Mouse (Mus musculus): Measurements from ENCODE around the gene Fam207a. TPM values are rescaled to one million over a fixed set of nuclear protein-coding genes. Genes with fewer than 3 reads are reported as not detected.

The Fam207a gene
- polyA plus RNA-seq, 1 experiment, result 39.0 TPM

DNA sequence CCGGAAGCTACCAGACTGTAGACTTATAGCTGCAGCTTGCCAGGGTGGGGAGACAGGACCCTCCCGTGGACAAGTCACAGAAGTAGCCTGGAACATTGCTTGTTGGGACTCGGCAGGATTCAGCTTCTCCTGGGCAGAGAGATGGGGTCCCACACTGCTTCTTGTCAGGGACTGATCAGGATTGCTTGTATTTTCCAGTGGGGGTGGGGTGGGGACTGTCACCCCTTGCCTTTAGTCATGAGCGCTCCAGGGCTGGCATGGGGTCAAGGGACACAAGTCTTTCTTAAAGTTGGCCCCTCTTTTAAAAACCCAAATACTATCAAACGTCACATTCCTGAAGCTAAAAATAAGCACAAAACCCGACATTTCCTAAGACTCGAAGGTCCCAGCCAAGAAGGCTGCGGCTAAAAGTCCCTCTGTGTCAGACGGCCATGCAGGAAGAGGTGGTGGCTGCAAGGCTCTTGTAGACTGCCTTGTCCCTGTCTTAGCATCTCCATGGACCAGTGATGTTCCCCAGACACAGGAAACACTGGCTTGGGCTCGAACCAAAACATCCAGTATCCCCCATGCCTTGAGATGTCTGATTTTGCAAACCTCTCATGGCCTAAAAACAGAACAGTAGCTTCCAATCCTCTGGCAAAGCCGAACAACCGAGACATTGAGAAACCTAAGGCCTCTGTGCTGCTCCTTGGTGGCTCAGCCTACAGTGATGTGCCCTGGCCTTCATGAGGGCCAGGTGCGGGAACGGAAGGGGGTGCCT is 60.2 kb downstream of the Fam207a start:
- DNase-seq, result no peak
- WGBS, result 79% methylated on average over 14 of the region's 14 CpGs
- H3K4me3 ChIP-seq (replicated peaks; ENCODE audit: insufficient read depth, low read depth, low read length), result no peak overlapping the region
- peak overlapping the region; percentile 74 for H3K27ac ChIP-seq (ENCODE audit: insufficient read depth, low read length)
- H3K4me1 ChIP-seq (ENCODE audit: control insufficient read depth, insufficient read depth, low read length), result peaks cover 39% of the 10 kb centered on the region
- TF ChIP-seq POLR2A (IDR thresholded peaks at IDR 0.05; ENCODE audit: borderline replicate concordance, insufficient read depth, low read length) (no peak), CTCF (IDR thresholded peaks at IDR 0.05; ENCODE audit: borderline replicate concordance, insufficient read depth, low read depth, low read length) (no peak)
- no peaks in the 10 kb centered on the region for H3K27me3 ChIP-seq (ENCODE audit: control insufficient read depth, insufficient read depth, low read length)

DNA sequence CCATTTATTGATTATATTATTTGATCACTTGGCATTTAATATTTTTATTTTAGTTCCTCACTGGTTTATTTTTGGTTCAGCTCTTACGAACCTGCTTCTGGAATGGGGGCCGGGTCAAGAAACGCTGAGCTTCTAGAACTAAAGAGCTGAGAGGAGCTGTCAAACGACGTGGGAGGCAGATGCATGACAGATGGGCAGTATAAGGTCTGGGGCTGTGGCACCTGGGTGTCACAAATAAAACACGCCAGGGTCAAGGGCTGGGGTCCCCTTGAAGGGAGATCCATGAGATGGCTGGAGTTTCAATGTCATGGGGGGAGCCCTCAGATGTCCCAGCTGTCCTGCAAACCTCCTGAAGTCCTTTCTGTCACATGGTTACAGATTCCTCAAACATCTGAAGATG is 60.8 kb downstream of the Fam207a start:
- H3K27ac ChIP-seq (ENCODE audit: insufficient read depth, low read length), result no peak overlapping the region
- DNase-seq, result no peak
- TF ChIP-seq POLR2A (IDR thresholded peaks at IDR 0.05; ENCODE audit: borderline replicate concordance, insufficient read depth, low read length) (no peak), CTCF (IDR thresholded peaks at IDR 0.05; ENCODE audit: borderline replicate concordance, insufficient read depth, low read depth, low read length) (no peak)
- H3K4me1 ChIP-seq (ENCODE audit: control insufficient read depth, insufficient read depth, low read length), result peaks cover 39% of the 10 kb centered on the region
- H3K4me3 ChIP-seq (replicated peaks; ENCODE audit: insufficient read depth, low read depth, low read length), result no peak overlapping the region
- WGBS, result 77% methylated on average over 6 of the region's 6 CpGs
- H3K27me3 ChIP-seq (ENCODE audit: control insufficient read depth, insufficient read depth, low read length), result no peaks in the 10 kb centered on the region

DNA sequence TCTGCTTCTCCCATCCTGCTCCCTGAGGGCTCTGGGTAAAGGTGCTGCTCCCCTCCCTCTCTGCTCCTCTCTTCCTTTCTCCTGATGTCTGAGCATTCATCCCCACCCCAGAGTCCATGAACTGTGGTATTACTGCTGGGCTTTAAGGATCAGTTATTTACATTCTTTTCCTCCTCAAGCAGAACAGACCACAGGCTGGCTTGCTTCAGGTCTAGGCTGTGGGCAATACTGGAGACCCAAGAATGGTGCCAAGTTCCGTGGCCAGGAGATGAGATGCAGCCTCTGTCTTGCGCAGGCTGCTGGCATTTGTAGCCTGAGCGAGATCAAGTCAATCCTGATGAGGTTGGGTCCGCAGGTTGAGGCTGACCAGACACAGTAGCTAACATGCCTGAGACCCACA is 63.8 kb downstream of the Fam207a start:
- WGBS, result 91% methylated on average over 4 of the region's 4 CpGs
- DNase-seq, result no peak
- Histone ChIP-seq H3K4me1 (ENCODE audit: control insufficient read depth, insufficient read depth, low read length) (peaks cover 31% of the 10 kb centered on the region), H3K27ac (ENCODE audit: insufficient read depth, low read length) (no peak overlapping the region), H3K4me3 (replicated peaks; ENCODE audit: insufficient read depth, low read depth, low read length) (no peak overlapping the region), H3K27me3 (ENCODE audit: control insufficient read depth, insufficient read depth, low read length) (no peaks in the 10 kb centered on the region)
- TF ChIP-seq CTCF (IDR thresholded peaks at IDR 0.05; ENCODE audit: borderline replicate concordance, insufficient read depth, low read depth, low read length), result no peak
- no peak for TF ChIP-seq POLR2A (IDR thresholded peaks at IDR 0.05; ENCODE audit: borderline replicate concordance, insufficient read depth, low read length)

DNA sequence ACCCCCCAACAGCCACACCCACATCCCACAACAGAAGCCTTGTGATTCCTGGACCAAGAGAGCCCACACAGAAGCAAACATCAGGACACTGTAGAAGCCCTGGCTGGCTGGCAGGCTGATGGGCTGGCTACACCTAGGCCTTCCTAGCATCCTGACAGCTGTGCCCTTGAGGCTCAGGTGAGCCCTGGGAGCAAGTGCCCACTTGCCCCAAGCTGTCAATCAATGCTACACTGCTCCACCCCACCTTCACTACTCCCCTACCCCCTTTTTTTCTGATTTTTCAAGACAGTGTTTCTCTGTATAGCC is 65.5 kb downstream of the Fam207a start:
- peaks cover 16% of the 10 kb centered on the region for H3K4me1 ChIP-seq (ENCODE audit: control insufficient read depth, insufficient read depth, low read length)
- no peak for DNase-seq
- H3K27me3 ChIP-seq (ENCODE audit: control insufficient read depth, insufficient read depth, low read length), result no peaks in the 10 kb centered on the region
- TF ChIP-seq CTCF (IDR thresholded peaks at IDR 0.05; ENCODE audit: borderline replicate concordance, insufficient read depth, low read depth, low read length) (no peak), POLR2A (IDR thresholded peaks at IDR 0.05; ENCODE audit: borderline replicate concordance, insufficient read depth, low read length) (no peak)
- H3K4me3 ChIP-seq (replicated peaks; ENCODE audit: insufficient read depth, low read depth, low read length), result no peak overlapping the region
- H3K27ac ChIP-seq (ENCODE audit: insufficient read depth, low read length), result no peak overlapping the region

DNA sequence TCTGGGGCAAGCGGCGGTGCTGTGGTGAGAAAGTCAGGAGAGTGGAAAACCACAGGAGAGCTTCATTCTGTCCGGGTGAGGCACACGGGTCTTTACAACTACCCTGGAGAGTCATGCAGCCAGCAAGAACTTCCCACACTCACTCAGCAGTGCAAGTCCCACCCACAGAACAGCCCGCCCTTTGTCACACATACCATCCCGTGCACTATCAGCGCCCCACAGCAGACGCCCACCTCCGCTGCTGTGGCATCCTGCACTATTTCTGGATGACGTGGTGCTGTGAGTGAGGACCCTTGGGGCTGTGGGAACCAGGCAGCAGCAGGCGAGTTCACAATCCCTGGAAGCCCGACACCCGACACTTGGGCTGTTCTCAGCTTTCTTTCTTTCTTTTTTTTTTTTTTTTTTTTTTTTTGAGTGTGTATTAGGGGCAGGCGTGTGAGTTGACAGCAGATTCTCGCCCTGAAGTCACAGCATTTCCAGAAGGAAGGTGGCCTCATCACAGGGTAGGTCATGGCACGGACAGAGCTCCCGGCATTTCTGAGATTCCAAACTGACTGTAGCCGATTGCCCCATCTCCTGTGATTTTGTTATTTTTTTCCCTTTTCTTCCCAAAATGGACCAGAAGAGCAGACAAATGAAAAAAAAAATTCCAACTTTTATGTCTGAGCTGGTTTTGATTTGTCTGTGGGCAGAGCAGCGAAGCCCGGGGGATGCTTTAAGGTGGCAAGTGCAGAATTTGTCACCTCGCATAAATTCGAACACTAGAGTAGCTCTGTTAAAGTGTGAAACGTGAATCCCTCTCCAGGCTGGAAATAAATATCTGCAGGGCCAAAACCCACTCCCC is 66.0 kb downstream of the Fam207a start:
- DNase-seq, result no peak
- Histone ChIP-seq H3K4me3 (replicated peaks; ENCODE audit: insufficient read depth, low read depth, low read length) (no peak overlapping the region), H3K27ac (ENCODE audit: insufficient read depth, low read length) (no peak overlapping the region), H3K4me1 (ENCODE audit: control insufficient read depth, insufficient read depth, low read length) (peaks cover 12% of the 10 kb centered on the region), H3K27me3 (ENCODE audit: control insufficient read depth, insufficient read depth, low read length) (no peaks in the 10 kb centered on the region)
- no peak for TF ChIP-seq POLR2A (IDR thresholded peaks at IDR 0.05; ENCODE audit: borderline replicate concordance, insufficient read depth, low read length)
- WGBS, result 83% methylated on average over 23 of the region's 23 CpGs

DNA sequence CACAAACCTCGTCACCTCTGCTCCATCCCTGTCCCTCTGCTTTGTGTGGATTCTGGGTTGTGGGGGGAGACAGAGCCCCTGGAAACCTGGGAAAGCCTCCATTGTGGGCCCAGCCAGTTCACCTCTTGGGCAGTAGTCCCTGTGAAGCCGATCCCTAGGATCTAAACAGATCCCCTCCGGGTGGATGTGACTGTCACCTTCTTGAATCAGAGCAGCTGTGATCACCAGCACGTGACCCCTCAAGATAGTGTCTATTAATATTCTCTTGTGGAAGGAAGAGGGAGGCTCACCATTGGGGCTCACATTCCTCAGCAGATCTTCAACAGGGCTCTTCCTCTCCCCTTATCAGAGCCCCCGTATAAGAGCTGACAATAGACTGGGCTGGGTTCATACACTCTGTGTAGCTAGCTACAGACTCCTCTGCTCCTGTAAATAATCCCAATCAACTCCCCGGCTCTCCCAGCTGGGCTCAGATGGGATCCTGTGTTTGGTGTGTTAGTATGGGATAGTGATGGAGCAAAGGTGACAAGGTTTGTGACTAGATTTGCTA is 66.8 kb downstream of the Fam207a start:
- Histone ChIP-seq H3K4me1 (ENCODE audit: control insufficient read depth, insufficient read depth, low read length) (peaks cover 12% of the 10 kb centered on the region), H3K4me3 (replicated peaks; ENCODE audit: insufficient read depth, low read depth, low read length) (no peak overlapping the region), H3K27me3 (ENCODE audit: control insufficient read depth, insufficient read depth, low read length) (no peaks in the 10 kb centered on the region), H3K27ac (ENCODE audit: insufficient read depth, low read length) (no peak overlapping the region)
- no peak for DNase-seq
- 81% methylated on average over 6 of the region's 6 CpGs for WGBS
- TF ChIP-seq POLR2A (IDR thresholded peaks at IDR 0.05; ENCODE audit: borderline replicate concordance, insufficient read depth, low read length), result no peak
- TF ChIP-seq CTCF (IDR thresholded peaks at IDR 0.05; ENCODE audit: borderline replicate concordance, insufficient read depth, low read depth, low read length), result no peak

DNA sequence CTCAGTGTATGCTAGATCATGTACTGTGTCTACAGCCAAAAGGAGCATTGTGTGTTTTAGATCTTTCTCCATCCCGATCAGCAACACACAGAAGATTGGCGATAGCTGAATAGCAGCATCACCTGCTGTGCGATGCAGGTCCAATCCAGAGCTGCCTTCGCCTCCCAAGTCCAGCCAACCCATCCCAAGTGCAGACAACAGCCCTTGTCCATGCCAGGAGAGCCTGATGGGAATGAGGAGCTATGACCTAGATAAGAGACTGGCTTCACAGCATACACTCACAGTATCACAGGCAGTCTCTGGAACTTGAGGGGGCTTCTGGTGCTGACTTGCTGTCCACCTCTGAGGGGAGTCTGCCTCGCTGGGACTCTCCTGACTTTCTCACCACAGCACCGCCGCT is 67.4 kb downstream of the Fam207a start:
- Histone ChIP-seq H3K27ac (ENCODE audit: insufficient read depth, low read length) (no peak overlapping the region), H3K4me1 (ENCODE audit: control insufficient read depth, insufficient read depth, low read length) (peaks cover 12% of the 10 kb centered on the region), H3K4me3 (replicated peaks; ENCODE audit: insufficient read depth, low read depth, low read length) (no peak overlapping the region), H3K27me3 (ENCODE audit: control insufficient read depth, insufficient read depth, low read length) (no peaks in the 10 kb centered on the region)
- 43% methylated on average over 7 of the region's 7 CpGs for WGBS
- TF ChIP-seq POLR2A (IDR thresholded peaks at IDR 0.05; ENCODE audit: borderline replicate concordance, insufficient read depth, low read length) (no peak), CTCF (IDR thresholded peaks at IDR 0.05; ENCODE audit: borderline replicate concordance, insufficient read depth, low read depth, low read length) (no peak)
- DNase-seq, result peak in 1 of 2 experiments; percentile 57

DNA sequence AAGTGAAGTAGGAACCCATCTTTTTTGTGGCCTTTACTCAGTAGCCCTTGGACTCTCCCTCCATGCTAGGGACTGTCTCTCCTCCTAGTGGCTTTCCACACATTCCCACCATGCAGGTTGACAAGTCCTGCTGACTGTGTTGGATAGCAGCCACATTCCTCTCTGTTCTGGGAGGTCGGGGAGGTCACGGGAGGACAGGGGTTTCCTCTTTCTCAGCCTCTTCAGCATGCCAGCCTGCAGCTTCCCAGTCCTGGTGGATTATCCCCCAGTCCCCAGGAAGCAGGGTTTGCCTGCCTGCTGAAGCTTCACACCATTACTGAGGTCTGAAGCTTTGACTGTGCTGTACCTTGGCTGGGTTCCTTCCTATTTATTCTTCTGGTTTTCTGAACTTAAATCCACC is 67.8 kb downstream of the Fam207a start:
- H3K27ac ChIP-seq (ENCODE audit: insufficient read depth, low read length), result no peak overlapping the region
- peaks cover 12% of the 10 kb centered on the region for H3K4me1 ChIP-seq (ENCODE audit: control insufficient read depth, insufficient read depth, low read length)
- H3K4me3 ChIP-seq (replicated peaks; ENCODE audit: insufficient read depth, low read depth, low read length), result no peak overlapping the region
- no peaks in the 10 kb centered on the region for H3K27me3 ChIP-seq (ENCODE audit: control insufficient read depth, insufficient read depth, low read length)
- WGBS, result 7% methylated on average over 2 of the region's 2 CpGs
- TF ChIP-seq CTCF (IDR thresholded peaks at IDR 0.05; ENCODE audit: borderline replicate concordance, insufficient read depth, low read depth, low read length) (no peak), POLR2A (IDR thresholded peaks at IDR 0.05; ENCODE audit: borderline replicate concordance, insufficient read depth, low read length) (no peak)
- DNase-seq, result no peak

All from cerebellum, adult 2 months (tissue).